Comparison of ENCODE assay signal across 14 mouse cellular contexts in genomic region chr15:86751436-86752136, GRCm38 (mm10).
DNase-seq lines count a peak whose midpoint lies in the region; ATAC-seq and TF ChIP-seq lines count a peak whose summit lies in the region.
"Had no signal": no experiment of that assay in that cellular context is flagged by ENCODE, and none has a peak within 500 bp of the region (broad histone marks: within the 10 kb centered on the region; RNA-seq: fewer than 3 reads in every experiment).

No protein-coding gene starts in this region.

- H3K9me3 ChIP-seq in forebrain, postnatal 0 days (ENCODE audit: low read length), result no peaks in the 10 kb centered on the region
- H3K9me3 ChIP-seq in liver, embryonic 11.5 days (ENCODE audit: control insufficient read depth, low read length), result no peaks in the 10 kb centered on the region
- H3K9me3 ChIP-seq: embryonic facial prominence, embryonic 12.5 days; heart, embryonic 13.5 days had no signal

- H3K79me2 ChIP-seq in heart, adult 2 months (replicated peaks; ENCODE audit: control insufficient read depth, insufficient read depth, low read length), result no peaks in the 10 kb centered on the region

- no peak overlapping the region for H3K27ac ChIP-seq in heart, adult 2 months
- no peak overlapping the region for H3K27ac ChIP-seq in forebrain, postnatal 0 days (ENCODE audit: low read depth, low read length)
- no peak overlapping the region for H3K27ac ChIP-seq in liver, embryonic 11.5 days (ENCODE audit: low read depth, low read length)
- H3K27ac ChIP-seq: embryonic facial prominence, embryonic 12.5 days; heart, embryonic 13.5 days had no signal

- 52% methylated on average over 10 of the region's 10 CpGs for WGBS in heart, adult 2 months
- WGBS in forebrain, postnatal 0 days, result 47% methylated on average over 10 of the region's 10 CpGs
- WGBS in liver, embryonic 11.5 days, result 68% methylated on average over 10 of the region's 10 CpGs

- intact Hi-C loops in heart, adult 2 months (cut with DNase I), result no loop called here

- peak; percentile 18 for DNase-seq in heart, postnatal 4 days
- no peak for DNase-seq in heart, adult 2 months
- peak; percentile 23 for DNase-seq in right cerebral cortex, adult 18-20 months
- no peak for DNase-seq in right cerebral cortex, postnatal 14 days
- DNase-seq in forebrain, postnatal 0 days, result peak; percentile 68
- DNase-seq in right cerebral cortex, postnatal 4 days, result peak; percentile 22
- no peak for DNase-seq in liver, embryonic 11.5 days (ENCODE audit: low spot score)
- DNase-seq in spleen, adult 12 weeks (ENCODE audit: low spot score), result no peak
- DNase-seq: kidney, adult 2 months; lung, adult 2 months; retina, postnatal 1 day had no signal

- no peak overlapping the region for H3K4me3 ChIP-seq in heart, adult 2 months
- no peak overlapping the region for H3K4me3 ChIP-seq in forebrain, postnatal 0 days (ENCODE audit: low read depth, low read length)
- H3K4me3 ChIP-seq in liver, embryonic 11.5 days (ENCODE audit: low read depth, low read length), result no peak overlapping the region
- H3K4me3 ChIP-seq: embryonic facial prominence, embryonic 12.5 days; heart, embryonic 13.5 days had no signal

- H3K4me1 ChIP-seq in heart, adult 2 months (ENCODE audit: control insufficient read depth, insufficient read depth, low read length), result no peaks in the 10 kb centered on the region
- no peaks in the 10 kb centered on the region for H3K4me1 ChIP-seq in forebrain, postnatal 0 days (ENCODE audit: insufficient read depth)
- H3K4me1 ChIP-seq in liver, embryonic 11.5 days (replicated peaks; ENCODE audit: control insufficient read depth, insufficient read depth, low read length), result no peaks in the 10 kb centered on the region
- H3K4me1 ChIP-seq: embryonic facial prominence, embryonic 12.5 days had no signal

- no peaks in the 10 kb centered on the region for H3K36me3 ChIP-seq in heart, adult 2 months (ENCODE audit: control insufficient read depth, insufficient read depth, low read length)
- H3K36me3 ChIP-seq in forebrain, postnatal 0 days (ENCODE audit: insufficient read depth), result no peaks in the 10 kb centered on the region
- no peaks in the 10 kb centered on the region for H3K36me3 ChIP-seq in liver, embryonic 11.5 days (ENCODE audit: control insufficient read depth, insufficient read depth, low read length)
- H3K36me3 ChIP-seq: embryonic facial prominence, embryonic 12.5 days; heart, embryonic 13.5 days had no signal

- no peaks in the 10 kb centered on the region for H3K27me3 ChIP-seq in heart, adult 2 months (ENCODE audit: control insufficient read depth, insufficient read depth, low read length)
- H3K27me3 ChIP-seq in forebrain, postnatal 0 days (ENCODE audit: insufficient read depth, low read length), result no peaks in the 10 kb centered on the region
- no peaks in the 10 kb centered on the region for H3K27me3 ChIP-seq in liver, embryonic 11.5 days (replicated peaks; ENCODE audit: control insufficient read depth, insufficient read depth, low read length)
- H3K27me3 ChIP-seq: embryonic facial prominence, embryonic 12.5 days had no signal

- TF ChIP-seq CTCF in heart, adult 2 months (IDR thresholded peaks at IDR 0.05), result no peak
- TF ChIP-seq CTCF in forebrain, postnatal 0 days (IDR thresholded peaks at IDR 0.05; ENCODE audit: low read depth), result no peak

- no peak overlapping the region for H3K4me2 ChIP-seq in forebrain, postnatal 0 days (ENCODE audit: low read depth)
- H3K4me2 ChIP-seq in liver, embryonic 11.5 days, result no peak overlapping the region
- H3K4me2 ChIP-seq: embryonic facial prominence, embryonic 12.5 days; heart, embryonic 13.5 days had no signal

- peak; percentile 79 for ATAC-seq in forebrain, postnatal 0 days
- ATAC-seq in liver, embryonic 11.5 days (replicated peaks; ENCODE audit: low FRiP score), result no peak
- ATAC-seq: Patski had no signal

- no peak for TF ChIP-seq POLR2A in heart, adult 2 months (IDR thresholded peaks at IDR 0.05; ENCODE audit: insufficient read depth, low read depth, low read length)

- no peak overlapping the region for H3K9ac ChIP-seq in heart, adult 2 months (ENCODE audit: low read depth, low read length)
- H3K9ac ChIP-seq in forebrain, postnatal 0 days, result no peak overlapping the region
- no peak overlapping the region for H3K9ac ChIP-seq in liver, embryonic 11.5 days (ENCODE audit: low read depth, low read length)
- H3K9ac ChIP-seq: embryonic facial prominence, embryonic 12.5 days; heart, embryonic 13.5 days had no signal

- TF ChIP-seq EP300 in heart, adult 2 months (IDR thresholded peaks at IDR 0.05; ENCODE audit: insufficient read depth, low read depth, low read length), result no peak

Comparison
In these comparisons a context has a peak if more than half of its experiments do, and no peak if none do; other contexts are left out.
1. DNase-seq: peak in heart, postnatal 4 days (single experiment), right cerebral cortex, adult 18-20 months (single experiment), forebrain, postnatal 0 days (single experiment) and right cerebral cortex, postnatal 4 days (single experiment); none in heart, adult 2 months (0 of 2), right cerebral cortex, postnatal 14 days (single experiment), liver, embryonic 11.5 days (single experiment) and spleen, adult 12 weeks (single experiment).